Mouse (Mus musculus) left cerebral cortex, postnatal 25 days (tissue): ENCODE measurements around the gene Cd63. TPM values are rescaled to one million over a fixed set of nuclear protein-coding genes. Genes with fewer than 3 reads are reported as not detected.

Experiments
- DNase-seq, 2 experiments: peaks; one replicate each; pipeline ENCODE4 v3.0.0; 2022; ENCODE audit warnings: low spot score in 2 of 2, mixed read lengths in 1 of 2
- intact Hi-C: fragments of 180-260 bp; cut with DNase I; formaldehyde crosslinking; loops from one replicate; pipeline ENCODE4 v1.15.1; 2025
- total RNA-seq, 2 experiments: library from RNA; stranded (reverse); gene quantifications; 2 replicates each; pipeline ENCODE4 v1.2.3; 2021

Cd63 gene
- total RNA-seq, 2 experiments from 2014 or later: 65.0 to 74.0 TPM

GRCm38 (mm10) chr10:128950208-128950887, 49.6 kb downstream of the Cd63 start:
- intact Hi-C loops: no loop called here
- peak in 1 of 2 experiments; percentile 33 for DNase-seq

- intact Hi-C loops: no loop called here
- DNase-seq: no peak
Observed at GRCm38 (mm10) chr10:128958340-128958739, 57.6 kb downstream of the Cd63 start.

GRCm38 (mm10) chr10:128960142-128960541, 59.4 kb downstream of the Cd63 start:
- intact Hi-C loops: no loop called here
- DNase-seq: no peak

GRCm38 (mm10) chr10:128960590-128961584, 60.1 kb downstream of the Cd63 start, which contains the start of gene Mettl7b:
Mettl7b (minus strand) TSS chr10:128960988.
- intact Hi-C loops: no loop called here
- DNase-seq: no peak

Other genes with a start within 250 kb of the Cd63 start
- gene Suox, start 226.9 kb upstream of the Cd63 start, total RNA-seq: 10 to 100 TPM; 10.8 to 12.3 TPM
- 100 to 1,000 TPM; 125 to 132 TPM for gene Rab5b, start 204.7 kb upstream of the Cd63 start, total RNA-seq
- gene Pmel, start 196.8 kb upstream of the Cd63 start, total RNA-seq: under 1 TPM; 0.39 to 0.96 TPM
- gene Cdk2, start 196.0 kb upstream of the Cd63 start, total RNA-seq: 1 to 10 TPM; 2.5 to 3.2 TPM
- 1 to 10 TPM; 5.1 to 6.3 TPM for gene Dgka, start 156.1 kb upstream of the Cd63 start, total RNA-seq
- 10 to 100 TPM; 28.8 to 29.5 TPM for gene Pym1, start 153.1 kb upstream of the Cd63 start, total RNA-seq
- gene Mmp19, start 110.1 kb upstream of the Cd63 start, total RNA-seq: under 1 TPM; 0.39 to 0.78 TPM
- 10 to 100 TPM; 65.6 to 66.1 TPM for gene Dnajc14, start 96.9 kb upstream of the Cd63 start, total RNA-seq
- gene Tmem198b, start 96.6 kb upstream of the Cd63 start, total RNA-seq: 10 to 100 TPM in 1 of 2 experiments, 1 to 10 TPM in 1; 8.8 to 10.2 TPM
- 10 to 100 TPM; 37.1 to 40.7 TPM for gene Sarnp, start 83.7 kb upstream of the Cd63 start, total RNA-seq
- gene Ormdl2, start 79.3 kb upstream of the Cd63 start, total RNA-seq: 1 to 10 TPM; 6.9 to 7.5 TPM
- 10 to 100 TPM; 12.8 to 14.9 TPM for gene Gdf11, start 9.3 kb upstream of the Cd63 start, total RNA-seq
- 1 to 10 TPM; 6.0 to 8.2 TPM for gene Rdh5, start 21.9 kb downstream of the Cd63 start, total RNA-seq
- 10 to 100 TPM; 81.4 to 86.2 TPM for gene Bloc1s1, start 23.0 kb downstream of the Cd63 start, total RNA-seq
- 10 to 100 TPM; 12.4 to 15.5 TPM for gene Itga7, start 32.8 kb downstream of the Cd63 start, total RNA-seq
- not detected for gene Mettl7b, start 60.0 kb downstream of the Cd63 start, total RNA-seq
- gene Olfr9, start 88.4 kb downstream of the Cd63 start, total RNA-seq: not detected
- not detected for gene Olfr763, start 109.8 kb downstream of the Cd63 start, total RNA-seq
- not detected for gene Olfr764-ps1, start 138.9 kb downstream of the Cd63 start, total RNA-seq
- gene Olfr765, start 149.0 kb downstream of the Cd63 start, total RNA-seq: not detected
- gene Olfr766-ps1, start 168.0 kb downstream of the Cd63 start, total RNA-seq: not detected
- not detected for gene Olfr767, start 181.9 kb downstream of the Cd63 start, total RNA-seq
- not detected for gene Olfr768, start 198.4 kb downstream of the Cd63 start, total RNA-seq
- gene Olfr769, start 216.9 kb downstream of the Cd63 start, total RNA-seq: not detected
- not detected for gene Olfr770, start 238.0 kb downstream of the Cd63 start, total RNA-seq